Mouse (Mus musculus): ENCODE results near the gene Midn.

GRCm38 (mm10) chr10:80145896-80146295, 2.2 kb upstream of the Midn start:
- TF ChIP-seq CTCF (IDR thresholded peaks at IDR 0.05; ENCODE audit: low read depth), result no peak
- no peak for TF ChIP-seq EP300 (IDR thresholded peaks at IDR 0.05; ENCODE audit: low read depth)
